Mouse (Mus musculus) brain, embryonic 14.5 days (tissue): ENCODE measurements at regions not wholly inside any gene's neighbourhood (a gene's known extent, or its start where the extent isn't known, plus 50 kb on each side); places are given as distances from the start of the nearest gene placed in this dataset.

Experiments used
- CTCF ChIP-seq: fragments of 200-500 bp; IDR thresholded peaks from 2 replicates; pipeline ENCODE4 v1.5.1; 2012; ENCODE audit warnings: inconsistent platforms, mild to moderate bottlenecking, moderate library complexity, borderline replicate concordance; ENCODE audit not compliant: insufficient read depth, insufficient read length; ENCODE audit errors: extremely low read depth
- POLR2A ChIP-seq: fragments of 200-500 bp; IDR thresholded peaks from 2 replicates; pipeline ENCODE4 v1.6.1; 2012; ENCODE audit warnings: mild to moderate bottlenecking, inconsistent platforms, borderline replicate concordance; ENCODE audit not compliant: poor library complexity, insufficient read depth, insufficient read length, severe bottlenecking; ENCODE audit errors: extremely low read depth

GRCm38 (mm10) chr9:61008446-61008845, 214.1 kb downstream of the Uaca start:
- TF ChIP-seq CTCF (no peak), POLR2A (no peak)
